Mouse (Mus musculus): ENCODE measurements around the gene Smarcb1.
A peak's percentile ranks its signal among the peaks of the same experiment; 100 is the strongest.

Gene Smarcb1

DNA sequence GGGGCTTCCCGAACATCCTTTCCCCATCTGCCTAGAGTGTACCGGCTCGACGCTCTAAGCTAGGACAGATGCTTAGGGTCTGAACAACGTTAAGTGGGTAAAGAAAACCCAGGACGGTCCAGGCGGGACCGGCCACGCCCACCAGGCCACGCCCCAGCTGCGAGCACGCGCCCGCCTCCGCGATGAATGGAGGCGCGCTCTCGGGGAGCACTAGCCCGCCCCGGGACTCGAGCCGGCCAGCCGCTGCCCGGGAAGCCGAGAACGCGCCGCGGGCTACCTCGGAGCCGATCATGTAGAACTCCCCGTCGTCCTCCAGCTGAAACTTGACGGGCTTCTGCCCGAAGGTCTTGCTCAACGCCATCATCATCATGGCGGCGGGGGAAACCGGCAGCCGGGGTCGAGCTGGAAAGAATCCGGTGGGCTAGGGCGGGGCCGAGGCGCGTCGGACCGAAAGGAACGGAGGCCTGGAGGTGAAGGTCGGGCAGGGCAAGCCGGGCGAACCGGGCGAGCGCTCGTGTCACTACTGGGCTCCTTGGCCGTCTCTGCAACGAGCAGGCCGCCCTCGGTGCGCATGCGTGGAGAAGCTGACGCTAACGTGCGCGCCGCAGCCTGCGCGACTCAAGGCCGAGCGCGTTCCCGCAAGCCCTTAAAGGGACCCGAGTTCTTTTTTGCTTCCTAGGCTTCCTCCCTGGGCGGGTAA is at the start of gene Smarcb1:
Gene Smarcb1, minus strand, starts transcription at position 592 of the 700 bp plus-strand sequence.
- peak; percentile 96 for DNase-seq (ENCODE audit: low spot score)

DNA sequence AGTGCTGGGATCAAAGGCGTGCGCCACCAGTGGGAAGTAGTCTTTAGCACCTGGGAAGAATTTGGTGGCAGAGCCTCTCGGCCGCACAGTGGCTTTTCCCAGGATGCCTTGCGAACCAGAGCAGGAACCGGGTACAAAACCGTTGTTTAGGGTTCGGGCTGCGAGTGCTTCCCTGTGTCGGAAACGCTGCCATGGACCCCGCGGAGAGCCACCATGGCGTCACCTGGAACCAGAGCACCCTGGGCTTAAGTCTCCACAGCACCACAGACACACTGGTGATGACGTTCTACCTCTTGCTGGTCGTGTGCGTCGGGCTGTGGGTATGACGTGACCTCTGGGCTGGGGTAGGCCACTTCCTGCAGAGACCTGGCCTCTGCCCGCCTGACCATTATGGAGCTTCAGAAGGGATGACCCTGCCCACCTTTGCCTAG is 33.0 kb upstream of the Smarcb1 start, which contains the start of gene Gm5134:
Gene Gm5134, plus strand, starts transcription at position 134 of the 431 bp plus-strand sequence.
- no peak for DNase-seq (ENCODE audit: low spot score)

DNA sequence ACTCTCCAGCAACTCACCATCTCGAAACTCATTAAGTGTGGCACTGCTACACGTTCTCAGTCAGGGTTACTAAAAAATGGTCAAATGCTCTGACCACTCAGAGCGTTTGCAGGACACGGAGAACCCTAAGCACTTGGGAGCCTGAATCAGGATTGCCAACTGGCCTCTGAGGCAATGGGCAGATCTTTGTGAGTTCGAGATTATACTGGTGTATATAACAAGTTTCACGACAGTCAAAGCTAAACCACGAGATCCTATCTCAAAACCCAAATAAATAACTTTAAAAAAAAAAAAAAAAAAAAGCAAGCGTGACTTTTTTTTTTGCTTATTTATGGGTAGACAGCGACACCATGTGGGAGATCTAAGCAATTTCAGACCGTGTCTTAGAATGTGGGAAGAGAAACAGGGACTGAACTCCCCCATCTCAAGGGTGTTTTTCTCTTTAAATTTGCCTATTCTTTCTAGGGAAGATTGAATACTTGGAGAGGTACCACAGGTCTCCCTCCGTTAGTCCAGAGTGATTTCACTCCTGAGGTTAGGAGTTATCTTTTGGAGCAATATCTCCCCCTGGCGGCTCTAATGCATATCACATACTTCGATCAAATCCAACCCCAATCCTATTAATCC is 30.1 kb upstream of the Smarcb1 start:
- no peak for DNase-seq (ENCODE audit: low spot score)

DNA sequence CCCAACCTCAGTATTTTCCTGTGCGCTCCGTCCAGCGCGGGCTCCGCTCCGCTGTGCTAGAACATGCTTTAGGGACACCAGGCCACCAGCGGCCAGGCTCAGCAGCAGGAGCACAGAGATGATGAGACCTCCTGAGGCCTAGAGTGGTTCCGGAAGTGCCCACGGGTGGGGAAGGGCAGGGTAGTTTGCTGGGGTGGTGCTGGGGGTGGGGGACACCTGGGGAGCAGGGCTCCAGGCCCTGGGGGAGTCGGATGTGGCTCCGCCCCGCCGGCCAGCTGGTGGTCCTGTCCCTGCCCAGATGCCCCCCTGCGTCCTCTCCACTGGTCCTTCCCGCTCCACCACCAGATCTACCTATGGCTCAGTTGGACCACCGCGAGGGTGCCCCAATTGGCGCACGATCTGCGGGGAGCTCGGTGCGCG is 29.4 kb upstream of the Smarcb1 start:
- no peak for DNase-seq (ENCODE audit: low spot score)

DNA sequence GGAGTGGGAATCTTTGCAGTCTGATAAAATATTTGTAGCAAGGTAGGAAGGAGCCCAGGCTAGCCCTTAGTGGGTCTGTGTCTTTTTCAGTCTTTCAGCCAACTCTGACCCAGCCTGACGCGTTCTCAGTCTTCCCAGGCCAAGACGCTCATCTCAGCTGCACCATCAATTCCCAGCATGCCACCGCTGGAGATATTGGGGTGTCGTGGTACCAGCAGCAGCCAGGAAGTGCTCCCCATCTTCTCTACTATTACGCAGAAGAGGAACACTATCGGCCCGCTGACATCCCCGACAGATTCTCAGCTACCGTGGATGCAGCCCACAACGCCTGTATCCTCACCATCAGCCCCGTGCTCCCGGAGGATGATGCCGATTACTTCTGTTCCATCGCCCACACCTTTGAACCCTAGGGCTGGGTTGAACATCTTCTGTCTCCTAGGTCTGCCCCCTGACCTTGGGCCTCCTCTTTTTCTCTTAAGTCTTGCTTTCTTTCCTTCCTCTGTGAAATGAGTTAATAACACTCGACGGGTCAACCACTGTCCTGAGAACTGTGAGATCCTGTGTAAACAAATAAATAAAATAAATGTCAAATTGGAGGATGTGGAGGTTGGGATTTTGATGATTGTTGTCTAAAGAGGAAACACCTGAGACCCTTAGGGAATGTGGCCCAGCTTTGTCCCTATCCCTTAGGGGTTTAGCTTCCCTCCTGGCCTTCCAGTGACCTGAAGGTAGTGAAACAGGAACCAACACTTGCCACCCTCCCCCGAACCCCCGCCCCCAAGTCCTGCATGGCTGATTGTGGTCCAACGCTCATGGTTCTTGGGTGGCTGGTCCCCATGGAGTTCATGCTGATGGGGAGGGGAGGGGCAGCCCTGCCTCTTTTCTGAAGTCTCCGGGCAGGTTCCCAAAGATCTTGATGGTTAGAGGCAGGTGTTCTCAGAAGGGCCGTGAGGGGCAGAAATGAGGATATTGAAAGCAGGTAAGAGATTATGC is 27.9 kb upstream of the Smarcb1 start:
- no peak for DNase-seq (ENCODE audit: low spot score)

DNA sequence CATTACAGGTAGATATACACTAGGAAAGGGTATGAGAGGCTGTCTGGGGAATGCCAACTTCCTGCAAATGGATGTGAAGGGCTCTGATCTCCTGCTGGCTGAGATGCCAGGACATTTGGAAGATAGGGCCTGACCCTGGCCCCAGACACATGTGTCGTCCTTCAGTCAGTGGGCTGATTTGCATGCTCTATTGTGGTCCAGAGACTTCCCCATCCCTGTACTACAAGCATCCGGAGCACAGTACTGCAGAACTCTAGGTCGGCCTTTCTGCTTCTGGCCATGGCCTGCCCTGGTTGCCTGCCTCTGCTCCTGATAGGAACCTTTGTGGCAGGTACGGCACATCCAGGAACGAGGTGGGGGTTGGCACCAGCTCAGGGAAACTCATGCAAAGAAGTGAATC is 26.7 kb upstream of the Smarcb1 start:
- no peak for DNase-seq (ENCODE audit: low spot score)

DNA sequence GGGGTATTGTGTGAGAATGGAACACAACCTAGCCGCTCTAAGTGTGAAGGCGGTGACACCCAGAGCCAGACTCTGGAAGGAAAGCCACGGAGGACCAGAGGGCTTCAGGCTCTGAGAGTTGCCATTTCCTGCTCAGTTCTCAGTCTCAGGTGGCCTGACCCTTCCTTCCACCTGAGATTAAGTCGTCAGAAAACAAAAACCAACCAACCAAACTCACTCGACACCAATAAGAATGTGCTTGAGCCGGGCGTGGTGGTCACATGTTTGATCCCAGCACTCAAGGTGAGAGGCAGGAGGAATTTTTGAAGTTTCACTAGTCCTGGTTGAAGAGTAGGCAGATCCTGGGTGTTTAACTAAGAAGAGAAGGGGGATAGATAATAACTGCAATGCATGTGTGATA is 24.5 kb upstream of the Smarcb1 start:
- no peak for DNase-seq (ENCODE audit: low spot score)

DNA sequence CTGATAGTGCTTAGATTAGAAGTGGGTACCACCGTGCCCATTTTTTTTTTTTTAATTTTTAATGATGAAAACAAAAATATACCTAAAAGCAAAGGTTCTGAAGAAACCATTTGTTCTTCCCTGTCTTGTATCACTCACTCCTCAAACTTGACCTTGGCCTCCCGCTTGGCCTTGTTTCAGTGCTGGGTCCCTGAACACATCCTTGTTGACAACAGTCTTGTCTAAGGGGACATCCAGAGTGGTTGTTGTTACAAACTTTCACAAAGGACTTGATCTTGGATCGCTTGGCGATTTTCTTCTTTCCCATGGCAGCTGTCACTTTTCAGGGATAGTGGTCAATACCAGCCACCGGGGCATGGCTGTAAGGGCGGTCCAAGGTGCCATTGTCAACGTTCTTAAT is 23.8 kb upstream of the Smarcb1 start:
- DNase-seq (ENCODE audit: low spot score) = peak; percentile 62

DNA sequence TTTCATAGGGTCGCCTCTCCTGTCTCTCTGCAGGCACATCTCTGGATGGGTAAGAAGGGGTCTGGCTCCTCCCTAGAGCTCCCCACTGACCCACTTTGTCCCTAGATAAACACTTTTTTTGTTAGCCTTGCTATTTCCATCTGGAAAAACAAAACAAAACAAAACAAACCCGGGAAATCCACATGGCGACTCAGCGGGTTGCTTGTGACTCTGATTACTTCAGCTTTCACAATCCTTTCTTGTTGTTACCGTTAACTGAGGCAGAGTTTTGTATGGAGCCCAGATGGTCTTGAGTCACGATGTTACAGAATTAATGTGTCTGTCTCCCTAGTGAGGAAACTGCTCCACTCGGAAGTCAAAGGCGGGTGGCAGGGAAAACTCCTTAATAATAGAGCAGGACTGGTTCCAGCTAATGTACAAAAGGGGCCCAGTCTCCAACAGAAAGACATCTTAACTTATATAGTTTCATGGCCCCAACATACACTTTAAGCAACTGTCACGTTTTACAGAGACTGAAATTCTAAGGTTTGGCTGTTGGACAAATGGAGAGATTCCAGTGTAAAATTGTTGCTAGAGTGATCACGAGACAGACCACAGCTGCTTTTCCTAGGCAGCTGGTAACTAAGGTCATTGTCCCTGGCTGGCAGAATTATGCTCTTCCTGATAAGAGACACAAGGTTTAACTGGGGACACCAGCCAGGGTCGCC is 22.8 kb upstream of the Smarcb1 start:
- no peak for DNase-seq (ENCODE audit: low spot score)

DNA sequence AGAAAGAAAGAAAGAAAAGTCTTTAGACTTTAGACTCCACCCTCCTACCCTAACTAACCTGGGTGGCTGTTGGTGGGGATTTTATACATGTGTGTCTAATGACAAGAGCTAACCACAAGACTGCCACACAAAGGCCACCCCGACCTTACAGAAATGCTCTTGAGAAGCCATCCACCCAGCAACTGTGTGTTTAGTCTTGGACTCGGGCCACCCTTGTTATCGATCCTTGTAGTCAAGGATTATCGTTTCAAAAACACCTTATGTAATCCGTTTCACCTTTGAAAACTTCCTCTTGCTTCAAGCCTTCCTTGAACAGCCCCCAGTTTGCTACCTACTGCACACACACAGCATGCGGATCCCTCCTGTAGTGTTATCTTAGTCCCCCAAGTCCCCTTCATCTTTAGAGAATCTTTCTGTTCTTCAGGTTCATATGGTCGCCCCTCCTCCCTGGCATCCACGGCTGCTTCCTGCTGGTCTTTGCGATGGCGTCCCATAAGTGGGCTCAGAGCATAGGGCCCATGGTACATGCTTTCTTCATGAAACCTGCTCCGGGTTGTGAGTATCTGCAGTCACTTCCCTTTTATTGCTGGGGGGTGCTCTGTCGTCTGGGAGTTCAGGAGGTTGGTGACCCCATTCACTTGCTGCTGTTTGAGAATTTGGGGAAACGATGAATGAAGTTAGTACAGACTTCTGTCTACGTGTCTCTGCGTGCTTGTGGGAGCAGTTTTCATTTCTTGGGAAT is 21.5 kb upstream of the Smarcb1 start, which contains the start of gene Vpreb3:
Gene Vpreb3, plus strand, starts transcription at position 322 of the 742 bp plus-strand sequence.
- no peak for DNase-seq (ENCODE audit: low spot score)

DNA sequence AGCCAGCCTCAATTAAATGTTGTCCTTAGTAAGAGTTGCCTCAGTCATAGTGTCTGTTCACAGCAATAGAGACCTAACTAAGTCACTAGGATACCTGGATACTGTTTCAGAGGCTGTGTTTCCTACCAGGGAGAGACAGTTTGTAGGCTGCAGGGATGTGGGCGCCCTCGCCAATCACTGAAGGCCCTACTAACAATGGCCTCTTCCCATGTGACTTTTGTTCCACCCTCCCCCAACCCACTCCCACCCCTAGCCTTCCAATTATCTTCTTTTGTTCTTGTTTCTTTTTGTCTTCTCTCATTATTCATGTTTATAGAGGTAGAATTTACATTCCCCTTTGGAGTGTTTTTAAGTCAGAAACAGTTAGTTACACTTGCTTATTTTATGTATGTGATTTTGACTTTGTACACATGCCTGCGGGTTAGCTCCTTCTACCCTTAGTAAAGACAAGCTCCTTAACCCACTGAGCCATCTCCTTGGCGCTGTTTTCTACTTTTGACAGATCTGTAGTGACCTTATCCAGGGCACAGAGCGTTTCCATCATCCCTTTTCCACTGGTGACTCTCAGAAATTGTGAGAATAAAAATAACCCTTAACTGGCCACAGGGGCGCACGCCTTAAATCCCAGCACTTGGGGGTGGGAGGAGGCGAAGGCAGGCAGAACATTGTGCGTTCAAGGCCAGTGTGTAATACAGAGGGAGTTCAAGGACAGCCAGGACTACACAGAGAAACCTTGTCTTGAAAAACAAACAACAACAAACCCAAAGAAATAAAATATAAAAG is 19.8 kb upstream of the Smarcb1 start:
- no peak for DNase-seq (ENCODE audit: low spot score)

DNA sequence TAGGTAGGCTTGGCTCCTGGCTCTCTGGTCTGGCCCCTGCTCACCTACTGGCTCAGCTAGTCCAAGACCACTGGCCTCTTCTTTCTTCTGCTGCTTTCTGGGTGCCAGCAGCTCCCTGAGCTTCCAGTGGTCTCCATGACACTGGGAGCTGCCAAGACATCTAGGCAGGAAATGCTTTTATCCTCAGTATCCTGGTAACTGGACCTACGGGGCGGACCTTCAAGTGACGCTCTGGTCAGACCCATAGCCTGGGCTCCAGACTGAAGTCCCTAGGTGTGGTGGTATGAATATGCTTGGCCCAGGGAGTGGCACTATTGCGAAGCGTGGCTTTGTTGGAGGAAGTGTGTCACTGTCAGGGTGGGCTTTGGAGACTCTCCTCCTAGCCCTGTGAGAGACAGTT is 19.1 kb upstream of the Smarcb1 start, which contains the start of gene Gm867:
Gene Gm867, minus strand, starts transcription at position 153 of the 400 bp plus-strand sequence.
- DNase-seq (ENCODE audit: low spot score) = no peak

DNA sequence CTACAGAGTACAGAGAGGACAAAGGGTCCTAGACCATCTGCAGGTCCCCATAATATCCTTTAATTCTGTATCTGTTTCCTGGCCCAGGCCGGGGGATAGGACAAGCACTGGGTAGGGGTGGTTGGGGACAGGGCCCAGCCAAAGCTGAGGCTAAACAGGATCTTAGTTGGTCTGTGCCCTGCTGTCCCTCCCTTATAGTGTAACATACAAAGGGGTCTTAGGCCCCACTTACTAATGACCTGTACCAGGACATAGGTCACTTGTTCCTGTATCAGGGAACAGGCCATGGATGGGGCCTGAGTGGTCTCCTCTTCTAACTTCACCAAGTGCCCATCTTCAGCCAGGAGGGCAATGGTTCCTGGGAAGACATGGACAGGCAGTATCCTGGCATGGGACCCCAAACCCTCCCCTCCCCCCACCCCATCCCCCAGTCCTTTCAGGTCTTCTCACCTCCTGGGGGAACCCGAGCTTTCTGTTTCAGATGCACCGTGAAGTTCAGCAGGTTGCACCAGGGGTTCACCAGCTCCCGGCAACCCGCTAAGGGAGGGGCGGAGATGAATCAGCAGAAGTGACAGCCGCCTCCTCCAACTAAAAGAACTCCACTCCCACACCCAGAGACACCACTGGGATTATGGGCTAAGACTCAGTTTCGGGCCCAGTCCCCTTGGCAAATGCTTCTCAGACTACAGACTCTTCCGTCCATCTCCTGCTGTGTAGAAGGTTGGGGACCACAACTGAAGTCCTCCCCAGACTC is 18.2 kb upstream of the Smarcb1 start:
- DNase-seq (ENCODE audit: low spot score) = no peak

DNA sequence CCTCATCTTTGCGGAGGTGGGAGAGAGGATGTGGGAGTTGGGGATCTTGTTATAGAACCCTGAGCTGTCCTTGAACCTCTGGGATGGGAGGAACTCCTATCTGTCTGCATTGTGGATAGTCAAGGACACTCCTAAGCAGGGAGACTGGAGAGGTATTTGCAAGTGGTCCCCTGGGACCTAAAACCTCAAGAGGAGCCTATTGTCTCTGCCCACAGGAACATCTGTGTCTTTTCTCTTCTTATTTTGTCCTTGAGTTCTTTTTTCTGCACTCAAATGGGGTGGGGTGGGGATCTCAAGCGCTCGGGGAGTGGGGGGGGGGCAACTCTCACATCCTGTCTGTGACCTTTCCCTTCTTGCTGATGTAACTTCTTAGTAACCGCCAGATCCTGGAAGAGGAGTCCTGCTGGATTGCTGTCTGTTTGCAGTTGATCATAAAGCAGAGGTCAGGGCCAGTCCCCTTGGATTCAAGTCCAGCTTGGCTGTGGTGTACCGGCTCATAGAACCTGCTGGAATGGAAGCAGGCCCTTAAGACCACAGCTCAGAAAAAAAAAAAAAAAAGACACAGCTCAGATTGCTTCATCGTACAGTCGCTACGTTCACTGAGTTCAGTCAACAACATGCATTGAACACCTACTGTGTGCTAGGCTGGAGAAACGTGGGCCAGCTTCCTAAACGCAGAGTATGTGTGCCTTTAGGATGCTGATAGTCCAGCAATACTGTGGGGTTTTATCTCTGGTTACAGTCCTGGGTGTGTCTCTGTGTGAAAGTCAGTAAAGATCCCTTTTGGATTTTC is 16.6 kb upstream of the Smarcb1 start:
- peak; percentile 78 for DNase-seq (ENCODE audit: low spot score)

DNA sequence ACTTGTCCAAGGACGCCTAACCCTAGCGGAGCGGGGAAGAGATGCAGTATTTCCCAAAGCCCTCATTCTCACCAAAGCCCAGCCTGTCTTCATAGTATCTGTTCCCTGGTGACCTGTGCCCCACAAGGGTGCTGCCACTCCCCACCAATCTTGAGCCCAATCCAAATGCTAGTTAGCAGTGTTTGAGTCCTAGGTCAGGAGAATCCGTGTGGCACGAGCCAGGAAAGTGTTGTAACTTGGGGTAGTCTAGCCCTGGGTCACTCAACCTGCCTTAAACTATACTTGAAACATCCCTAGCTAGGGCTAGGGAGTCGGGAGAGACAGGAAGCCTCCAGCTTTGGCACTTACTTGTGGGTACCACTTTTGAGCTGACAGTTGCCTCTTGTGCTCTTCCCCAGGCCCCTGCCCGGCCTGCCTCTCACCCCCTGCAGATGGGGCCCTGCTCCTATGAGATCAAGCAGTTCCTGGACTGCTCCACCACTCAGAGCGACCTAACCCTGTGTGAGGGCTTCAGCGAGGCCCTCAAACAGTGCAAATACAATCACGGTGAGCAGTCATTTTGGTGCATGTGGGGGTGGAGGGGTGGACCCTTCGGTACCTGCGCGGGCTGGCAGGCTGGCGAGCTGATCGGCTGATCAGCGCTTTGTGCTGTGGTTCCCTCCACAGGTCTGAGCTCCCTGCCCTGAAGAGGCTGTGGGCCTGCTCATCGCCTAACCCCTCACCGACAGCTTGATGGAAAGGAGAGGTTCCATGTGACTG is 15.7 kb upstream of the Smarcb1 start:
- DNase-seq (ENCODE audit: low spot score) = no peak

DNA sequence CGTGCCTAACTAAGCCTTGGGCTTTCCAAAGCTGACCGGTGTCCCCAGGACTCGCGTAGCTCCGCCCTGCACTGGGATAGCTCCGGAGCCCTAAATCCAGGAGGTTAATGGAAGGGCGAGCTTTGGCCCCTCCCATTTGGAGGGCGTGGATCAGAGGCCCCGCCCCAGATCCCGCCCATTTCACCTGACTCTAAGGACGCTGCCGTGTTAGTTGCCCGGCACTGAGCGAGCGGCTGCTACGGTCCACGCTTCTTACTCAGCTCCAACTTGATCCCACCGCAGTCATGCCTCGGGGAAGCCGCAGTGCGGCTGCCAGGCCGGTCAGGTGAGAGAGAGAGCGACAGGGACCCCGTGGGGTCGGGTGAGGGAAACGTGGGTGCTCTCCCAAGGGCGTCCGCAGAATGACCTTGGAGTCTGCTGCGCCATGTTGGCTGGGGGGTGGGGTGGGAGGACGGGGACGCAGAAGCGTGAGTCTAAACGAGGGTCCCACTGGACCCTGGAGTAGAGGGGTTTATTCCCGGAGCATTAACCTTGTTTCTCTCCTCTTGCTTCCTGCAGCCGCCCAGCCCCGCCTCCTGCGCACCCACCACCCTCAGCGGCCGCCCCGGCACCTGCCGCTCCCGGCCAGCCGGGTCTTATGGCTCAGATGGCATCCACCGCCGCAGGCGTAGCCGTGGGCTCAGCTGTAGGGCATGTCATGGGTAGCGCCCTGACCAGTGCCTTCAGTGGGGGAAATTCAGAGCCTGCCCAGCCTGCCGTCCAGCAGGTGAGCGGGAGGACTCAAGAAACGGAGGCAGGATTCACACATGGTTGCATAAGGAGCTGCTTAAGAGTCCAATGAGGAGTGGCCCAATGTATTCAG is 14.5 kb upstream of the Smarcb1 start, which contains the start of gene Mmp11:
Gene Mmp11, minus strand, starts transcription at position 817 of the 862 bp plus-strand sequence.
- DNase-seq (ENCODE audit: low spot score) = peak; percentile 81

DNA sequence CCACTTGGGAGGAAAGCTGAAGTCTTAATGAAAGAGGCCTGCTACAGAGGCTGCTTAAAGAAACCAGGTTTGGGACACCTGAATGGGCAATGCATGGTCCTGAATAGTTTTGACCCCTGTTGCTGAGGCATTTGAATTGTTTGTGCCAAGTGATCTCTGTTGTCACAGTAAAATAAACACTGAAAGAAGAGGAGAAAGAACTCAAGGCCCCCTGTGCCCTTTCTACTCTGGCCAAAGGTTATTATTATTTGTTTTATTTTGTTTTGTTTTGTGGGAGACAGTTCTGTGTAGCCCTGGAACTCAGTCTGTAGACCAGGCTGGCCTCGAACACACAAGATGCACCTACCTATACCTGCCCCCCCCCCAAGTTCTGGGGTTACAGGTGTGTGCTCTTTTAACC is 13.6 kb upstream of the Smarcb1 start:
- no peak for DNase-seq (ENCODE audit: low spot score)

Data from testis, postnatal 14 days (tissue).